Mouse (Mus musculus): Measurements from ENCODE around the gene Chrna5.
"Not testable (repeated sequence)": the region's sequence is repeated elsewhere in the genome, so short reads cannot be mapped to it uniquely, and the experiment has no call there.

Gene Chrna5

DNA sequence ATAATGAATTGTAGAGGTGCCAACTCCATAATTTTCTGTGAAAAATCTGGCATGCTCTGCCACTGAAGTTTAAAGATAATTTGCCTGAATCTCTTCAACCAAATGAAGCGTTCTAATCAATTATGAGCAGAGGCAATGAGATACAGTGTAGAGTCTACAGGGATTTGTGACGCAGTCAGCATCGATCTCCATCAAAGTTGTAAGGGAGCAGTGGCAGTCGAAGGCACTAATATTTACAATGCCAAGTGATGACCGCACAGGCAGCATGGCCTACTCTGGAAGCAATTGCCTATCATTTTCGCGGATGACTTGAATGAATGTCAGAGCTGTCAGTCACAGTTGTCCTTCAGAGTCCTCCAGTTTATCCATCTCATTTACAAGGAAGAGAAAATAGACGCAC is at the start of gene Chrna5:
Gene Chrna5 (plus strand): TSS at position 207 of the 400 bp plus-strand sequence.
- no peak for DNase-seq

DNA sequence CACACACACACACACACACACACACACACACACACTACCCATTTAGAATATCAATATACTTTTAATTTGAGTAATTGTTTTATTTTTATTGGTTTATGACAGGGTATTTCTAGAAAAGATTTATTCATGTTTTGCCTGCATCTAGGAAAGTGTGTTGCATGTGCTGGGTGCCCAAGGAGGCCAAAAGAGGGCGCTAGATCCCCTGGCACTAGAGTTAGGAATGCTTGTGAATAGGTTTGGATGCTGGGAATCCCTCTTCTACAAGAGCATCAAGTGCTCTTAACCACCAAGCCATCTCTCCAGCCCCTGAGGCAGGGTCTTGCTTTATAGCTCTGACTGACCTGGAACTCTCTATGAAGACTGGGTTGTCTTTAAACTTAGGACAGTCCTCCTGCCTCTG is 48.9 kb upstream of the Chrna5 start:
- no peak for DNase-seq

- DNase-seq = no peak
Observed at GRCm38 (mm10) chr9:54932379-54932778, 48.3 kb upstream of the Chrna5 start.

DNA sequence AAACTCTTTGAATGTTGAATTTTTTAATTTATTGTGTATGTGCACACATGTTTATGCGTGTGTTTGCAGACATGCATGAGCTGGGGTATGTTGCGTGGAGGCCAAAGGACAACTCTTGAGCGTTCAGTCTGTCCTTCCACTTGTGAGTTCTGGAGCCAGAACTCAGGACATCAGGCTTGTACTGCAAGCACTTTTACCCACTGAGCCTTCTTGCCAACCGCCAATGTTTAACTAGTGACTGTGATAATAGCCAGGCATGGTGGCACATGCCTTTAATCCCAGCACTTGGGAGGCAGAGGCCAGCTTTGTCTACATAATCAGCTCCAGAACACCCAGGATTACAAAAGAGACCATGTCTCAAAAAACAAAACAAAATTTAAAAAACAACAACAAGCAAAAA is 38.6 kb upstream of the Chrna5 start:
- no peak for DNase-seq

DNA sequence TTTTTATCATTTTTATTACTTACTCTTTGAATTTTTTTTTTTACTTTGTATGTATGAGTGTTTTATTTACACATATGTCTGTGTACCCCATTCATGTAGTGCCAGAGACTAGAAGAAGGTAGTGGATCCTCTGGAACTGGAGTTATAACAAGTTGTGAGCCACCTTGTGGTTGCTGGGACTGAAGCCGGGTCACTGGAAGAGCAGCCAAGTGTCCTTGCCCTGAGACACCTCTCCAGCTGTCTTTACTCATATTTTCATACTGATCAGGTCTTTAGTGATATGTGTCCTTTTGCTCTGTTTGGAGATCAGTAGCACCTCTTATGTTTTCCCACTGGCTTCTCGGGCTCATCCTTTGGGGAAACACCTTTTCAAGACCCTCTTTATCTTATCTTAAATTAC is 36.2 kb upstream of the Chrna5 start:
- DNase-seq = no peak

- DNase-seq = no peak
Observed at GRCm38 (mm10) chr9:54946256-54946655, 34.4 kb upstream of the Chrna5 start.

- no peak for DNase-seq
Observed at GRCm38 (mm10) chr9:54949465-54949864, 31.2 kb upstream of the Chrna5 start.

DNA sequence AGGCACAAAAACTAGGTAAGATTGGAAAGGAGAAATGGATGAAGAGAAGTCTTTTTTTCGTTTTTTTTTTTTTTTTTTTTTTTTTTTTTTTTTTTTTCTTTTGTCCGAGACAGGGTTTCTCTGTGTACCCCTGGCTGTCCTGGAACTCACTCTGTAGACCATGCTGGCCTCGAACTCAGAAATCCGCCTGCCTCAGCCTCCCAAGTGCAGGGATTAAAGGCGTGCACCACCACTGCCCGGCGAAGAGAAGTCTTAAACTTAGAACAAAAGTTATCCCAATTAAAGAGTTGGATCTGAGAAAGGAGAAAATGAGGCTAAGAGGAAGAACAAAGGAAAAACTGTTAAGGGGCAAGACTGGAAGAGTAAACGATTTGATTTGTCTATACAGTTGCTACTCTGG is 30.5 kb upstream of the Chrna5 start:
- DNase-seq = not testable (repeated sequence)

- peak; percentile 94 for DNase-seq
Observed at GRCm38 (mm10) chr9:54950575-54951321, 29.9 kb upstream of the Chrna5 start, which contains the start of the genes Psma4 and AY074887. Gene Psma4, plus strand, starts transcription at chr9:54950790. Gene AY074887, minus strand, starts transcription at chr9:54950998.

- no peak for DNase-seq
Observed at GRCm38 (mm10) chr9:54961059-54961458, 19.6 kb upstream of the Chrna5 start.

DNA sequence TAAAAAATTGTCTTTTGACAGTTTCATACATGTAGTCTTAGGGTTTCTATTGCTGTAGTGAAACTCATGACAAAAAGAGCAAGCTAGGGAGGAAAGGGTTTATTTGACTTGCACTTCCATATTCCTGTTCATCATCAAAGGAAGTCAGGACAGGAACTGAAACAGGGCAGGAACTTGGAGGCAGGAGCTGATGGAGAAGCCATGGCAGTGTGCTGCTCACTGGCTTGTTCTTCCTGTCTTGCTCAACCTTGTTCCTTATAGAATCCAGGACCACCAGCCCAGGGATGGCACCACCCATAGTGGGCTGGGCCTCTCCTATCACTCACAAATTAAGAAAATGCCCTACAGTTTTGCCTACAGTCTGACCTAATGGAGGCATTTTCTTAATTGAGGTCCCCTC is 17.0 kb upstream of the Chrna5 start:
- DNase-seq = no peak

GRCm38 (mm10) chr9:54969972-54970637 is 10.6 kb upstream of the Chrna5 start:
- DNase-seq = no peak

DNA sequence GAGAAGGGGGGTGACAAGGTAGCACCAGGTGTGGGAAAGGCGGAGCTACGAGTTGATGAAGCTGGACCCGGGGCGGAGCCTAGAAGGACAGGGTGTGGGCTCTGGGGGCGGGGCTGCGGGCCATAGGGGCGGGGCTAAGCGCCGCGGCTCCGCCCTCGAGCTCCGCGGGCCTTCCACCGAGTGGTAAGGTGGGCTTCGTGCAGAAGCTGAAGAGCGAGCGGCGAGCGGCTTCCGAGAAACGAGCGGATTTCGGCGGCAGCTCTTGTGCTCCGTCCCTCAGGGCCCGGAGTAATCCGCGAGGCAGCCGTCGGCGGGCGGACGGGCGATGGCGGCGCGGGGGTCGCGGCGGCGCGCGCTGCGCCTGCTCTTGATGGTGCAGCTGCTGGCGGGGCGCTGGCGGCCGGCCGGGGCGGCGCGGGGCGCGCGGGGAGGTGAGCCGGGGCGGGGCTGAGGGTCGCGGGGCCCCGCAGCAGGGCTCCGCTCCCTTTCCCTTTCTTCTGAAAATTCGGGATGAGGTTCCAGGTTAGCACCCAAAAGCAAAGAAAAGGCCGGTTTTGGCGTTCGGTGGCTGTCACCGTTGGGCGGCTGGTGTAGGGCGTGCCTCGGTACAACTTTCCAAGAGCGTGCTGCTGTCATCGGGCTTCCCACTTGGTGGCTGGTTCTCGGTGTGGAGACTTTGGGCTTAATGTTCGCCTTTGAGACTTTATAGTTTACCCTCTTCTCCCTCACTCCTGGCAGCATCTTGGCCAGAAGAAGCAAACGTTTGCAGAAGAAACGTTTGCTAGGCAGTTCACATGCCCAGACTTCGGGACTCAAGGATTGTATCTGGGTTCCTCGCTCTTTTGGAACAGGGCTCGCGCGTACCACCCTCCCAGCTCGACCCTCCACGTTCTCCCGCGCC is 861 bp downstream of the Chrna5 start:
- peak; percentile 54 for DNase-seq

DNA sequence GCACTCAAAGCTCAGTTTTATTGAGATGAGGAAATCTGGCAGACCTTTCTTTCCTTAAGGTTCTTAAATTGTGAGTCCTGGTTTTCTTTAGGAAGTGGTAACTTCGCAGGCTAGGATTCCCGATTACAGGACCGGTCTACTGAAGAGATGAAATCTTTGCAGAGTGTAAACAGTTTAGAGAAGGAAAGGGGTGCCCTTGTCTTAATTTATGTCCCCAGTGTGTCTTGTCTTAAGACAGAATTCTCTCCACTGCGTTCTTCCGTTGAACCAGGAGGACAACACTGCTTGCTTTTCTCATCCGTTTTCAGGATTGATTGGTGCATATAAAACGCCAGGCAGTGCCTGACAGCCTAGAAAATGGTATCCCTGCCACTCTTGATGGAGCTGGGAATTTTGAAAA is 1.7 kb downstream of the Chrna5 start:
- no peak for DNase-seq

- no peak for DNase-seq
Observed at GRCm38 (mm10) chr9:54990362-54990761, 9.7 kb downstream of the Chrna5 start.

DNA sequence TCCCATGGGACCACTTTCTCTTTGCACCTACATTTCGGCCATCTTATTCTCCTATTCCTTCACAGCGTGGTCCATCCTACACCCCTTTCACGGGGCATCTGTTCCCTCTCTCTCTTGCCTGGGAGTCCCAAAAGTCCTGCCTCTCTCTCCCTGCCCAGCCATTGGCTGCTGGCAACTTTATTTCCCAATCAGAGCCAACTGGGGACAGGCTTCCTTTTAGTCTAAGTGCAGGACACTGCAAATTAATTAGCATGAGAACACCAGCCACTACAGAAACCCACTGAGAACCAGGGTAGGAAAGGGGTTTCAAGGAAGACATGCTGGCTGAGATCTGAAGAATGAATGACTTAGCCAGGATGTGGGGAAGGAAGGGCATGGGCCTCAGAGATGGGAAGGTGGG is 13.7 kb downstream of the Chrna5 start:
- DNase-seq = no peak

- no peak for DNase-seq
Observed at GRCm38 (mm10) chr9:54995645-54996044, 15.0 kb downstream of the Chrna5 start.

GRCm38 (mm10) chr9:55003609-55004008 is 22.9 kb downstream of the Chrna5 start:
- no peak for DNase-seq

- no peak for DNase-seq
Observed at GRCm38 (mm10) chr9:55009692-55010091, 29.0 kb downstream of the Chrna5 start.

DNA sequence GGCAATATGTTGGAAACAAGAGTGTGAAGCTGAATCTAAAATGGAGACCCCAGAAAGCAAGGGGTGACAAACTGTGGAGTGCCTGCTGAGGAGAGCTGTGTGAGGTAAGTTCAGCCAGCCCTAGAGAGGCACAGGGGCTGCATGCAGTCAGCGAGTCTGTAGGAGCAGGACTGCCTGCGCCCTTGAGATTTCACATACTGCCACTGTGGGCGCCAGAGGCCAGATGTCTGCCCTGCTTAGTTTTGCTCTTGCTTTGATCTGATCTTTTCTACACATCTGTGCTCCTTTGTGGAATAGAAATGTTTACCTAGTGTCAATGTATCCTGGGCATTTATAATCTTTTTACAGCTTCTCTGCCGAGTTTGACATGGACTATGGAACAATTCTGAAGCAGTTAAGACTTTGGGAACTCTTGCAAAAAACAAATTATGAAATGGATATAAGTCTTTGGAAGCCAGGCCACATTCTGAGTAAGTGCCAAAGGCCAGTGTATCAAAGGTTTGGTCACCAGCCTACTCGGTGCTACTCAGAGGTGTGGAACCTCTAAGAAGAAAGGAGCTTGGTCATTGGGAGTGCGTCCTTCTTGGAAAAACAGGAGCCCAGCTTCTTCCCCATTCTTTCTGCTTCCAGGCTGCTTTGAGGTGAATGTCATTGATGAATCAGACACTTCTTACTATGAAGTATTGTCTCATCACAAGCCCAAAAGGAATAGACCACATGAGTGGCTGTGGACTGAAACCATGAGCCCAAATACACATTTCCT is 30.1 kb downstream of the Chrna5 start:
- DNase-seq = no peak

DNA sequence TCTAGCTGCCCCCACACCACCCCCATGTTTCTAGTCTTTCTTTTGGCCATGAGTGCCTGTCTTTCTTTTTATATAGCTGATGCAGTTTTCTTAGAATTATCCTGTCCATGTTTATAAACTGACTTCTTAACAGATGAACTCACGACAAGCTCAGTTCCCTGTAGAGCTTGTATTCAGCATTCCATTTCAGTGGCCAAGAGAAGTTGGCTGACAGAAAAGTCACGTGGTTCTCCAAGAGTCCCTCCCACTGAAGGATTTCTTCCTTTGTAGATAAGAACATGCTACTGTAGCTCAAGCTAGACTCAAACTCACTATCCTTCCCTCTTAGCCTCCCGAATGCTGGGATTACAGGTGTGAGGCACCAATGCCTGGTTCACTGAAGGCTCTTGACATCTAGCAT is 36.2 kb downstream of the Chrna5 start:
- DNase-seq = no peak

DNA sequence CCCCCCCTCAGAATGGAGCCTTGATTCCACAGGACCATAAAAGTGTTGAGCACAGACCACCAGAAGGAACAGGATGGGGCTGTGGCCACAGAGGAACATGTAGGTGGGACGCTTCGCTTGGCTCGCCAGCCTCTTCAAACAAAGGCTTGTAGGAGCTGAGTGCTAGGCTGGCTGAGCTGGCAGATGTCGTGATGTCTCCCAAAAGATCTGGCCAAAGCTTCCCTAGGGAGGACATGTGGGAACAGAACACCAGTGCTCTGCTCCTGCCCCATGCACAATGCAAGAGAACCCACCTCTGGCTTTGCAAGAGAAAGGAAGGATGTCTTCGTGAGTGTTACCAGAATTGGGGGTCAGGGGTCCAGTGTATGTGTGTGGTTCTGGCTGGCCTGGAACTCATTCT is 42.6 kb downstream of the Chrna5 start:
- DNase-seq = no peak

All from kidney, postnatal 14 days (tissue).